Mouse (Mus musculus) embryonic facial prominence, embryonic 14.5 days (tissue): ENCODE data around the gene Gpbp1. TPM values are rescaled to one million over a fixed set of nuclear protein-coding genes. Genes with fewer than 3 reads are reported as not detected.
A peak's percentile ranks its signal among the peaks of the same experiment; 100 is the strongest.

Experiments used
- ATAC-seq: fragments of 200-750 bp; cut with Nextera tagmentation; 2 replicates; pipeline ENCODE4 v1.8.0; 2017; ENCODE audit warnings: low read depth, moderate number of reproducible peaks, moderate TSS enrichment
- DNase-seq: peaks from one replicate; pipeline ENCODE4 v3.0.0-alpha.2; 2015; ENCODE audit warnings: low spot score
- H3K27ac ChIP-seq: fragments of 300-500 bp; sonication (generic); replicated peaks from 2 replicates; pipeline ENCODE4 v1.5.1; 2014; ENCODE audit warnings: low read depth, mild to moderate bottlenecking, low read length, moderate library complexity
- H3K27me3 ChIP-seq: fragments of 300-500 bp; sonication (generic); replicated peaks from 2 replicates; pipeline ENCODE4 v1.6.1; 2014; ENCODE audit warnings: low read length; ENCODE audit not compliant: control insufficient read depth, insufficient read depth
- H3K36me3 ChIP-seq: fragments of 300-500 bp; sonication (generic); 2 replicates; pipeline ENCODE4 v1.6.1; 2014; ENCODE audit warnings: low read length, mixed read lengths; ENCODE audit not compliant: control insufficient read depth, insufficient read depth
- H3K4me1 ChIP-seq: fragments of 300-500 bp; sonication (generic); 2 replicates; pipeline ENCODE4 v1.6.1; 2014; ENCODE audit warnings: antibody characterized with exemption, low read length; ENCODE audit not compliant: control insufficient read depth, insufficient read depth
- H3K4me2 ChIP-seq: fragments of 300-500 bp; sonication (generic); 2 replicates; pipeline ENCODE4 v1.6.1; 2014; ENCODE audit warnings: low read depth, mild to moderate bottlenecking, low read length, moderate library complexity, mixed read lengths
- H3K4me3 ChIP-seq: fragments of 300-500 bp; sonication (generic); 2 replicates; pipeline ENCODE4 v1.5.1; 2014; ENCODE audit warnings: low read depth, mild to moderate bottlenecking, low read length
- H3K9ac ChIP-seq: fragments of 300-500 bp; sonication (generic); 2 replicates; pipeline ENCODE4 v1.6.1; 2014; ENCODE audit warnings: low read depth, mild to moderate bottlenecking, low read length, moderate library complexity, mixed read lengths
- H3K9me3 ChIP-seq: fragments of 300-500 bp; sonication (generic); 2 replicates; pipeline ENCODE4 v1.6.1; 2016; ENCODE audit warnings: low read length; ENCODE audit not compliant: control insufficient read depth
- WGBS: fragments of 180-500 bp; shearing (Covaris S2); extraction: QIAGEN DNeasy Blood & Tissue Kit; methylation state at CpG from one replicate; pipeline ENCODE4 v1.1.7; 2014; 5-methylcytosine and 5-hydroxymethylcytosine counted together
- polyA plus RNA-seq: library from polyadenylated mRNA; unstranded; fragments of >200 nt; fragmentation: Nextera tagmentation; extraction: Ambion mirVana; gene quantifications from 2 replicates; pipeline ENCODE4 v1.2.1, GENCODE M21; 2014

The Gpbp1 gene
- polyA plus RNA-seq, 1 experiment from 2014 or later: 90.0 TPM

DNA sequence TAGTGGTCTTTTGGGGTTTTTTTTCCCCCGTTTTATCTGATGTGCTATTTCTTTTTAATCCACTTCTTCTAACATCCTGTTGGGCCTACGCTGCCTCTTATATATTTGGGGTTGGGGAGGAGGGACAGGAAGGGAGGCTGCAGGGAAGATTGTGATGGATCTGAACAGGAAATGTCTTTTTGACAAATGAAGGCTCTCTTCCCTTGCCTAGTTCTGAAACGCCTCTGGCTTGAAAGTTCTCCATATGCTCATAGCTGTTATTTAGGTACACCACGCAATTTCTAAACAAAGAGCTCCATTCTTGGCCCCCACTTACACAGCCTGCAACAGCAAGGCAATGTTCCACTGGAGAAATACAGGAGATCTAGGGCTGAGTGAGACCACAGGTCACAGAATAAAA lies 95.0 kb downstream of the Gpbp1 start:
- peak; percentile 11 for DNase-seq
- H3K9me3 ChIP-seq: no peaks in the 10 kb centered on the region
- 51% methylated on average over 4 of the region's 4 CpGs for WGBS

DNA sequence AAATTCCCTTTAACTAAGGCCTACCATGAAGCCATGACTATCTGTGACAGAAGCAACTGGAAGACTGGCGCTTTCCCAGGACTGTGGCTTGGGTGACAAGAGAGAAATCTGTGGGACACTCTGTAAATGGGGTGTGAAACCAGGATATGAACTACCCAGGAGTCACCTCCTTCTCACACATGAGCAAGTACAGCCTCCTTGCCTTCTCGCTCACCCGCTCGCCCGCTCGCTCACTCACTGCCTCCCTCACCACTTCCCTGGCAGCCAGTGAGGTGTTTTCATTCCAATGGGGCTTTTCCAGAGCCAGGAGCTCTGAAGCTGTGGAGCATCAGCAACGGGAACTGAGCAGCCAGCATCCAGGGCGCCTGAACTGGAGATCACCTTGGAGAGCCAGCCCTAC lies 95.6 kb downstream of the Gpbp1 start:
- no peak for DNase-seq
- no peak overlapping the region for H3K4me2 ChIP-seq
- no peak for ATAC-seq
- H3K4me3 ChIP-seq: no peak overlapping the region
- 79% methylated on average over 8 of the region's 8 CpGs for WGBS
- no peaks in the 10 kb centered on the region for H3K4me1 ChIP-seq
- no peaks in the 10 kb centered on the region for H3K36me3 ChIP-seq
- no peak overlapping the region for H3K9ac ChIP-seq
- H3K27me3 ChIP-seq: no peaks in the 10 kb centered on the region
- no peaks in the 10 kb centered on the region for H3K9me3 ChIP-seq
- H3K27ac ChIP-seq: no peak overlapping the region

More for the DNA sequence above, 95.0 kb downstream of the Gpbp1 start:
- H3K27ac ChIP-seq: no peak overlapping the region
- H3K4me1 ChIP-seq: no peaks in the 10 kb centered on the region
- no peak overlapping the region for H3K4me3 ChIP-seq
- H3K4me2 ChIP-seq: no peak overlapping the region
- H3K27me3 ChIP-seq: no peaks in the 10 kb centered on the region
- no peaks in the 10 kb centered on the region for H3K36me3 ChIP-seq
- H3K9ac ChIP-seq: no peak overlapping the region
- ATAC-seq: no peak

- 74% methylated on average over 6 of the region's 6 CpGs for WGBS
- Histone ChIP-seq H3K9me3 (no peaks in the 10 kb centered on the region), H3K9ac (no peak overlapping the region), H3K4me3 (no peak overlapping the region), H3K4me2 (no peak overlapping the region), H3K4me1 (no peaks in the 10 kb centered on the region), H3K27me3 (no peaks in the 10 kb centered on the region), H3K27ac (no peak overlapping the region), H3K36me3 (no peaks in the 10 kb centered on the region)
- DNase-seq (no peak), ATAC-seq (no peak)
These were observed 96.5 kb downstream of the Gpbp1 start for GRCm38 (mm10) chr13:111393426-111393825.

- no peaks in the 10 kb centered on the region for H3K36me3 ChIP-seq
- H3K27ac ChIP-seq: 0 out of 2 replicates have a peak overlapping the region, but pooled peaks have one; percentile 13
- ATAC-seq (no peak), DNase-seq (no peak)
- 83% methylated on average over 5 of the region's 5 CpGs for WGBS
- H3K4me3 ChIP-seq: no peak overlapping the region
- no peaks in the 10 kb centered on the region for H3K4me1 ChIP-seq
- no peak overlapping the region for H3K4me2 ChIP-seq
- no peaks in the 10 kb centered on the region for H3K9me3 ChIP-seq
- H3K9ac ChIP-seq: no peak overlapping the region
- H3K27me3 ChIP-seq: no peaks in the 10 kb centered on the region
These were observed 98.5 kb downstream of the Gpbp1 start for GRCm38 (mm10) chr13:111391426-111391825.

DNA sequence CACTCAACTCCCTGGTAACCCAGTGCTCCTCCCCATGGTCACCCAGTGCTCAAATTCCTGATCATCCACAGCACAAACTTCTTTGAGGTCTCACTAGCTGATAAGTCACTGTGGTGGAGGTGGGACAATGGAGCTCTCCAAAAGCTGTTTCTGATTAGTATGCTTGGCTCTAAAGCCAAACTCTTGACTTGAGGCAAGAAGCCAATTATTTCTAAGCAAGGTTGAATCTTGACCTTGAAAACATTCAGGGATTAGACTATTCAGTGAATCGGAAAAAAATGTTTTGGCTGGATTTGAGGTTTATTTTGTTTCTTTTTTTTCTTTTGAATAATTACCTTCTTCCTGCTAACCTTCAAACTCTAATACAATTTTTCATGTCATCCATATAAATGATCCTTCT lies 98.9 kb downstream of the Gpbp1 start:
- WGBS: 36% methylated on average over 1 of the region's 1 CpGs
- no peaks in the 10 kb centered on the region for H3K27me3 ChIP-seq
- no peaks in the 10 kb centered on the region for H3K9me3 ChIP-seq
- no peak overlapping the region for H3K27ac ChIP-seq
- no peak overlapping the region for H3K4me3 ChIP-seq
- DNase-seq (peak; percentile 74), ATAC-seq (no peak; the same call in 1 of the 2 replicates)
- H3K4me1 ChIP-seq: no peaks in the 10 kb centered on the region
- no peak overlapping the region for H3K4me2 ChIP-seq
- H3K9ac ChIP-seq: no peak overlapping the region
- H3K36me3 ChIP-seq: no peaks in the 10 kb centered on the region

DNA sequence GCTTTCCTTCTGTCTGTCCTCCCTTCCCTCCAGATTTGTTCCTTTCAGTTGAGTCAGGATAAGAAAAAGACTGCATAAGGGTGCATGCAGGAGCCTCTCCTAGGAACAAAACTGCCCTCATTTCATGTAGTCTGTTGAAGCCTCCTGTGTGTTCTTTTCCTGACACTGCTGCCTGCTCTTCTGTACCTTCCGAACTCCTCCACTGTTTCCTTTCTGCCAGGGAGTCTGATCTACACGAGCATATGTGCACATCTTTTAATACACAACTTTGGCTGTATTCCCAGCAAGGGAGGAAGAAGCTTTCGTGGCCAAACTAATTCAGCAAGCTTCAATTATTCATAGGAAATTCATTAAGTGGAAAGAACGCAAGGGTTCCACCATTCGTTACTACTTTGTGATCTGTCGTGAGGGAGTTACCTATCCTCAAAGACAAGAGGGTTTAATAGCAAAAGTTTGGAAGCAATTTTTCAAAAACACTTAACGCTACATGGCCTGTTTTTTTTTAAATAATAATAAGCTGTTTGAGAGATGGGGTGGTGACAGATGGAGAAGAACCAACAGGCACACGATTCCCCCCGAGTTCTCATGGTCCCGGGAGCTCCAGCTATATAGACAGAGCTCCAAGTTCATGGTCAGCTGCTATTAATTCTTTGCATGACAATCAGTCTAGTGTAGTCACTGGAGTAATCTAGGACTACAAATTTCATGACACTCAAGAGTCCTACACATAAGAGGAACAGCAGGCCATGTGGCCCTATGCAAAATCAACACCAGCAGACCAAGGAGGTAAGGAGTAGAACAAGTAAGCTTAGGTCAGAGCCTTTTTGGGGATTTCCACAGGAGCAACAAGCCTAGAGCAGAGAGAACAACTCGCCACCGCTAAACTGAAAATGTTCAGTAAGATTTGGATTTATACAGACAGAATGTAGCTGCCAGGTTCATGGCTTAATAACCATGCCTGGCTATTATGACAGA lies 105.6 kb downstream of the Gpbp1 start:
- Histone ChIP-seq H3K36me3 (no peaks in the 10 kb centered on the region), H3K9me3 (no peaks in the 10 kb centered on the region), H3K27ac (no peak overlapping the region), H3K9ac (no peak overlapping the region), H3K27me3 (no peaks in the 10 kb centered on the region), H3K4me1 (no peaks in the 10 kb centered on the region), H3K4me2 (no peak overlapping the region), H3K4me3 (no peak overlapping the region)
- no peak for ATAC-seq
- peak; percentile 79 for DNase-seq
- WGBS: 61% methylated on average over 12 of the region's 12 CpGs

Other genes with a start within 250 kb of the Gpbp1 start
- 0.12 TPM in 1 of 2 replicates, not detected in the other for gene Actbl2, start 235.1 kb downstream of the Gpbp1 start, polyA plus RNA-seq
- not detected in 2 replicates for gene Gm49496, start 59.8 kb upstream of the Gpbp1 start, polyA plus RNA-seq
- not detected in 2 replicates for gene Gm10198, start 102.7 kb upstream of the Gpbp1 start, polyA plus RNA-seq
- gene Mier3, start 190.9 kb upstream of the Gpbp1 start, polyA plus RNA-seq: 28.4 and 28.7 TPM in 2 replicates